Mouse (Mus musculus) forebrain, embryonic 10.5 days (tissue): ENCODE measurements around the gene Med15. TPM values are rescaled to one million over a fixed set of nuclear protein-coding genes. Genes with fewer than 3 reads are reported as not detected.

Experiments used
- DNase-seq: peaks from one replicate; pipeline ENCODE4 v3.0.0-alpha.2; 2017; ENCODE audit warnings: low spot score; ENCODE audit errors: extremely low spot score
- H3K27ac ChIP-seq: fragments of 300-500 bp; sonication (generic); 2 replicates; pipeline ENCODE4 v1.5.1; 2016; ENCODE audit warnings: mild to moderate bottlenecking
- H3K27me3 ChIP-seq: fragments of 300-500 bp; sonication (generic); 2 replicates; pipeline ENCODE4 v1.6.1; 2016; ENCODE audit warnings: mild to moderate bottlenecking; ENCODE audit not compliant: poor library complexity, severe bottlenecking
- H3K36me3 ChIP-seq: fragments of 300-500 bp; sonication (generic); replicated peaks from 2 replicates; pipeline ENCODE4 v1.6.1; 2016; ENCODE audit warnings: mild to moderate bottlenecking, moderate library complexity
- H3K4me1 ChIP-seq: fragments of 300-500 bp; sonication (generic); 2 replicates; pipeline ENCODE4 v1.6.1; 2016
- H3K4me3 ChIP-seq: fragments of 300-500 bp; sonication (generic); 2 replicates; pipeline ENCODE4 v1.5.1; 2016; ENCODE audit warnings: mild to moderate bottlenecking, moderate library complexity
- H3K9me3 ChIP-seq: fragments of 300-500 bp; sonication (generic); 2 replicates; pipeline ENCODE4 v1.6.1; 2016; ENCODE audit warnings: mild to moderate bottlenecking, moderate library complexity
- WGBS: fragments of 180-500 bp; shearing (Covaris S2); methylation state at CpG from one replicate; pipeline ENCODE4 v1.1.7; 2016; 5-methylcytosine and 5-hydroxymethylcytosine counted together
- polyA plus RNA-seq: library from polyadenylated mRNA; unstranded; fragments of >200 nt; fragmentation: Nextera tagmentation; extraction: Ambion mirVana; gene quantifications from 2 replicates; pipeline ENCODE4 v1.2.1, GENCODE M21; 2016

Med15 gene
- polyA plus RNA-seq, 1 experiment from 2014 or later, result 47.5 TPM

DNA sequence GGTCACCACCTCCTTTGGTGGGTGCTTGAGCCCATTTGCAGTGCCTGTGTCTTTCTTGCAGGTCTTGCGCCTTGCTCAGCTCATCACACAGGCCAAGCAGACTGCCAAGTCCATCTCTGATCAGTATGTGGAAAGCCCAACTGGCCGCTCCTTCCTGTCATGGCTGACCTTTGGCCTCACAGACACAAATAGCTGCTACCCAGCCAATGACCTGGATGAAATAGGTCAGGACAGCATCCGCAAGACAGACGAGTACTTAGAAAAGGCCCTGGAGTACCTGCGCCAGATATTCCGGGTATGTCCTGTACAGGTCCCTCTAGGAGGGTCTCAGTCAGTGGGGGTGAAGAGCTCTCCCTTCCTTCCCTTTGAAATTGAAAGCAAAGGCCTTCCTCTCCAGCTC is 91.4 kb downstream of the Med15 start:
- Histone ChIP-seq H3K4me1 (peaks cover 6% of the 10 kb centered on the region), H3K9me3 (no peaks in the 10 kb centered on the region), H3K36me3 (peaks cover 80% of the 10 kb centered on the region), H3K4me3 (no peak overlapping the region), H3K27me3 (peaks cover 7% of the 10 kb centered on the region; the same call in 1 of the 2 replicates), H3K27ac (no peak overlapping the region)
- 86% methylated on average over 6 of the region's 6 CpGs for WGBS
- no peak for DNase-seq

DNA sequence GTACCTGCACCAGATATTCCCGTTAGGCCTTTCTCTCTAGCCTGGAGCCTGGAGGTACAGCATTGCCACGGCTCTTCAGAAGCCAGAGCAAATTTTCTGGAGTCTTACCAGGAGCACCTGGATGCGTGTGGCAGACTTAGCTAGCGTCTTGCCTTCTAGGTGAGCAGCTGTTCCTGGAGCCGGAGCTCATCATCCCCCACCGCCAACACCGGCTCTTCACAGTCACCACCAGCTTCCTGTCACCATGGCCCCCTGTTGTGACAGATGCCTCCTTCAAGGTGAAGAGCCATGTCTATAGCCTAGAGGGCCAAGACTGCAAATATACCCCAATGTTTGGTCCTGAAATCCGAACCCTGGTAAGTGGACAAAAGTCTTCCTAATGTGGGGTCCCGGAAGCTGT is 92.0 kb downstream of the Med15 start:
- H3K27ac ChIP-seq, result no peak overlapping the region
- 92% methylated on average over 9 of the region's 9 CpGs for WGBS
- H3K9me3 ChIP-seq, result no peaks in the 10 kb centered on the region
- no peak overlapping the region for H3K4me3 ChIP-seq
- peaks cover 7% of the 10 kb centered on the region; the same call in 1 of the 2 replicates for H3K27me3 ChIP-seq
- no peak for DNase-seq
- H3K36me3 ChIP-seq, result peaks cover 86% of the 10 kb centered on the region
- no peaks in the 10 kb centered on the region for H3K4me1 ChIP-seq

DNA sequence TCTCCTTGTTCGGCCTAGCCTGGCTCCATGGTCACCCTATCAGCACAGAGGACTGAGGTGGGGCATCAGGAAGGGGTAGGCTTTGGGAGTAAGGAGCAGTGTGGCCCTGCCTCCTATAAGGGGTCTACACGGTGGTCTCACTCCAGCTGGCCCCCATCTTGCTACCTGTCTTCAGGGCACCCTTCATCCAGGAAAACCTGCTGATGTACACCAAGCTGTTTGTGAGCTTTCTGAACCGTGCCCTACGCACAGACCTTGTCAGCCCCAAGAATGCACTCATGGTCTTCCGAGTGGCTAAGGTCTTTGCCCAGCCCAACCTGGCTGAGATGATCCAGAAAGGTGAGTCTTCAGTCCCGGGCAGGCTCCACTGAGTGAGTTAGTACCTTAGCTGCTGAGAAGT is 92.7 kb downstream of the Med15 start:
- Histone ChIP-seq H3K4me3 (no peak overlapping the region), H3K27me3 (no peaks in the 10 kb centered on the region), H3K4me1 (no peaks in the 10 kb centered on the region), H3K36me3 (peaks cover 93% of the 10 kb centered on the region), H3K27ac (no peak overlapping the region), H3K9me3 (no peaks in the 10 kb centered on the region)
- WGBS, result 96% methylated on average over 6 of the region's 6 CpGs
- DNase-seq, result no peak

DNA sequence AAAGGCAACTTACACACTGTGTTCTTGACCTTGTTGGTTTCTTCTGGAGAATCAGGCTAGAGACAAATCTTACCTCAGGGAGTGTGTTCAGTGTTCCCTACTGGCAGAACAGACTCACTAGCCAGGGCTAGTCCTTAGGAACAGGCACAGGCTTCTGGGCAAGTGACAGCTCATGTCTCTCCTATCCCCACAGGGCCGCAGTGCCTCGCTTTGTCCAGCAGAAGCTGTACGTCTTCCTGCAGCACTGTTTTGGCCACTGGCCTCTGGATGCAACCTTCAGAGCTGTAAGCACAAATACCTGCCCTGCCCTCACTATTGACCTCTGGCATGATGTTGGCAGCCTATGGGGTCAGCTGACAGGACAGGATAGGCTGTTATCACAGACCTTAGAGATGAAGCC is 93.6 kb downstream of the Med15 start:
- Histone ChIP-seq H3K36me3 (peaks cover 97% of the 10 kb centered on the region), H3K4me3 (no peak overlapping the region), H3K27me3 (no peaks in the 10 kb centered on the region), H3K4me1 (no peaks in the 10 kb centered on the region), H3K27ac (no peak overlapping the region), H3K9me3 (no peaks in the 10 kb centered on the region)
- 95% methylated on average over 3 of the region's 3 CpGs for WGBS
- no peak for DNase-seq

DNA sequence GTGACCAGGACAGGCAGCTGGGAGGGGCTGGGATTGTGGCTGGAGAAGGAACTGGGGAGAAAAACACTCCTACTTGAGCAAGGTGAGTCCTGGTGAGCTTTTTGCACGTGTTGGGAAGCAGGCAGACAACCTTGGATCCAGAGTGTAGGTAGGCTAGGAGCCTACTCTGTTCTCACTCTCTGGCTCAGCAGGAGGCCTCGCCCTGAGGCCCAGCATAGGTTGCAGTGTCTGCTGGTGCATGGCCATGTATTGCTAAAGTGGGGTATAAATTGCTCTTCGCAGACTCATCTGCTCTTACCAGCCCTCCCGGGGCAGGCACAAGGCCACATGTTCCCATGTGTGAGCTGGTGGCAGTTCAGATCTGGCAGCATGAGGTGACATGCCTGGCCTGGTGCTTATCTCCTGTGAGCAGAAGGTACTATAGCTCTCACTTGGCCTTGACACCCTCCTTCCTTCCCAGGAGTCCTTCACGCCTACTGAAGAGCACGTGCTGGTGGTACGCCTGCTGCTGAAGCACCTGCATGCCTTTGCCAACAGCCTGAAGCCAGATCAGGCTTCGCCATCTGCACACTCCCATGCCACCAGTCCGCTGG is 94.6 kb downstream of the Med15 start:
- Histone ChIP-seq H3K4me3 (no peak overlapping the region), H3K27me3 (no peaks in the 10 kb centered on the region), H3K4me1 (no peaks in the 10 kb centered on the region), H3K27ac (no peak overlapping the region), H3K36me3 (peaks cover 97% of the 10 kb centered on the region), H3K9me3 (no peaks in the 10 kb centered on the region)
- 92% methylated on average over 9 of the region's 9 CpGs for WGBS
- no peak for DNase-seq

DNA sequence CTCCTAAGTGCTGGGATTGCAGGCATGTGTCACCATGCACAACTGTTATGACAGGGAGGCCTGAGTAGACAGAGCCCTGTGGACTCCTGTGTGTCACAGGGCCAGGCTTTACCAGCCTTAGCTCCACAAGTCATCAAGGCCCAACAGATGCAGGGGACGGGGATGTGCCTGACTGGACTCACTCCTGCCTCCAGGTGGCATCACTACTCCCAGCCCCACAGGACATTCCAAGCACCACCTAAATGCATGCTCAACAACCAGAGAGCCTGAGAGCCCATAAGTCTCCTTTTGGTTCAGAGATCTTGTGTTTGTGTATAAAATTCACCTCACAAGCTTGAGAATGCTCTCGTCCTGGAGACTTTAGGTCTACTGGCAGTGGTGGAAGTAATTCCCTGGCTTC is 95.1 kb downstream of the Med15 start:
- no peak for DNase-seq
- Histone ChIP-seq H3K36me3 (peaks cover 97% of the 10 kb centered on the region), H3K4me1 (no peaks in the 10 kb centered on the region), H3K4me3 (no peak overlapping the region), H3K9me3 (no peaks in the 10 kb centered on the region), H3K27me3 (no peaks in the 10 kb centered on the region), H3K27ac (no peak overlapping the region)
- 83% methylated on average over 2 of the region's 2 CpGs for WGBS

DNA sequence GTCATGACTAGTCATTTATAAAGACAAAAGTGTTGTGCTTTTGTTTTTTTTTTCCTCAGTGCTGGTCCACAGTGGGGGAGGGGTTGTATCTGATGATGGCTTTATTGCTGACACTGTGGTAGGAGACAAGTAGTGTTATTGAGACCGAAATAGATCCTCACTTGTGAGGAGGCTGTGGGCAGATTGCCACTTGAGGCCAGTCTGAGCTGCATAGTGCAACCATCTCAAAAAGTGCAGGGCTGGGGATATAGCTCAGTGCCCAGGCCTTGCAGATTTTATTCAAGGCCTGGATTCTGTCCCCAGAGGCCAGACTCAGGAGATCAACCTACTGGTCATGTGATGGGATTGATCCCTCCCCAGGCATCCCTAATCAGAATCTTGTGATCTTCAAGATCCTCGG is 95.8 kb downstream of the Med15 start:
- Histone ChIP-seq H3K27me3 (no peaks in the 10 kb centered on the region), H3K27ac (no peak overlapping the region), H3K4me1 (no peaks in the 10 kb centered on the region), H3K36me3 (peaks cover 97% of the 10 kb centered on the region), H3K4me3 (no peak overlapping the region), H3K9me3 (no peaks in the 10 kb centered on the region)
- no peak for DNase-seq
- WGBS, result 92% methylated on average over 2 of the region's 2 CpGs

DNA sequence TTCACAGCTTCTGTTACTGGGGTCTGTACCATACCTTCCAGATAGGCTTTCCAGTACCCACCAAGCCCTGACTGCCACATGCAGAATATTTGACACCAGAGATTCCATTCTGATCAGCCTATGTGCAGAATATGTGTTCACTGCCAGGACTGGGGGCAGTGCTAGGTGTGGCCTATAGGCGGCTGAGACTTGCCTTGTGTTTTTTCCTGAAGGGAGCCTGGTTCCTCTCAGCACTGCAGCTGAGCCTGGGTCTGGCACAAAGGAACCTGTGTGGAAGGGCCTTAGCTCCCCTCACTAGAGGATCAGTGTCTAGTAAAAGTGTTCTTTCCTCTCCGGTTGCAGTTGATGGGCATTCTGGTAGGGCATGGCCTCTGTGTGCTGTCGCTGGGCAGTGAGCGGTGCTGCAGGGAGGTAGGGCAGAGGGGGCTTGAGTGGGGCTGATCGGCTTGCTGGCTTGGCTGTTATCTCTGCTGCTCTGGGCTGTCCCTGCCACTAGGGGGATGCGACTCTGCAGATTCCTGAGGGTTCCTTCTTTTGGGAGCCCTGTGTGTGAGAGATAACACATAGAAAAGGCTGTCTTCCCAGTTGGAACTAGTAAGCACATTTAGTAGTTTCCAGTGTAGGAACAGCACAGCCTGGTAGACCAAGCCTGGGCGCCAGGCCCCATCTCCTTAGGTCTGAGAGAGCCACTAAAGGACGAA is 99.1 kb downstream of the Med15 start:
- 74% methylated on average over 8 of the region's 8 CpGs for WGBS
- peaks cover 99% of the 10 kb centered on the region for H3K36me3 ChIP-seq
- H3K27me3 ChIP-seq, result no peaks in the 10 kb centered on the region
- no peak overlapping the region for H3K4me3 ChIP-seq
- DNase-seq, result no peak
- H3K27ac ChIP-seq, result no peak overlapping the region
- H3K9me3 ChIP-seq, result no peaks in the 10 kb centered on the region
- H3K4me1 ChIP-seq, result no peaks in the 10 kb centered on the region

DNA sequence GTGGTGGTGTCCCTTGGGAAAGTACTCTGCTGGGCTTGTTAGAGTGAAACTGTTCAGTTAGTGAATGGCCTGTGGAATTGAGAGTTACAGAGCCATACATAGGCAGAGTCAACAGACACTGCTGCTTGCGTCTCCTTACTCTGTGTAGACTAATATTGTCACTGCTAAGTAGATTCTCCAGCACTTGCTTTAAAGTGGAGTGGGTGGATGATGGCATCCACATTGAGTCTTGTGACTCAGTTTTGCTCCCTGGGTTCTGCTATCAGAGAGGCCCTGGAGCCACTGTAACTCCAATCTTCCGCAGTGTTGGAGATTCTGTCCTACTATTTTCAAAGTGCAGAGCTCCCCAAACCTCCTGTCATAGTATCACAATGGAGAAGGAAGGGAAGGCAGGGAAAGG is 100.1 kb downstream of the Med15 start:
- H3K27me3 ChIP-seq, result no peaks in the 10 kb centered on the region
- H3K4me3 ChIP-seq, result no peak overlapping the region
- no peak for DNase-seq
- H3K4me1 ChIP-seq, result no peaks in the 10 kb centered on the region
- peaks cover 99% of the 10 kb centered on the region for H3K36me3 ChIP-seq
- 95% methylated on average over 2 of the region's 2 CpGs for WGBS
- H3K27ac ChIP-seq, result no peak overlapping the region
- H3K9me3 ChIP-seq, result no peaks in the 10 kb centered on the region

DNA sequence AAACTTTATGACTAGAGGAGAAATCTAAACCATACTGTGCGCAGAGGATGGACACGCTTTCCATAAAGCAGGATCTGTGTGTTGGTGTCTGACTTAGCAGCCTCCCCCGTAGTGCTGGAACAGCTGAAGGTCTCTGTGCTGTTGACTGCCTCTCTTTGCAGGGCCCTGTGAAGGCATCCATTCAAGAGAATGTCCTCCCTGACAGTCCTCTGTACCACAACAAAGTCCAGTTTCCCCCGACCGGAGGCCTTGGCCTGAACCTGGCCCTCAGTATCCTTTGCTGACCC is 106.5 kb downstream of the Med15 start:
- H3K36me3 ChIP-seq, result peaks cover 100% of the 10 kb centered on the region
- DNase-seq, result no peak
- no peak overlapping the region for H3K27ac ChIP-seq
- no peaks in the 10 kb centered on the region for H3K27me3 ChIP-seq
- no peaks in the 10 kb centered on the region for H3K4me1 ChIP-seq
- H3K4me3 ChIP-seq, result no peak overlapping the region
- H3K9me3 ChIP-seq, result no peaks in the 10 kb centered on the region
- 95% methylated on average over 5 of the region's 5 CpGs for WGBS

DNA sequence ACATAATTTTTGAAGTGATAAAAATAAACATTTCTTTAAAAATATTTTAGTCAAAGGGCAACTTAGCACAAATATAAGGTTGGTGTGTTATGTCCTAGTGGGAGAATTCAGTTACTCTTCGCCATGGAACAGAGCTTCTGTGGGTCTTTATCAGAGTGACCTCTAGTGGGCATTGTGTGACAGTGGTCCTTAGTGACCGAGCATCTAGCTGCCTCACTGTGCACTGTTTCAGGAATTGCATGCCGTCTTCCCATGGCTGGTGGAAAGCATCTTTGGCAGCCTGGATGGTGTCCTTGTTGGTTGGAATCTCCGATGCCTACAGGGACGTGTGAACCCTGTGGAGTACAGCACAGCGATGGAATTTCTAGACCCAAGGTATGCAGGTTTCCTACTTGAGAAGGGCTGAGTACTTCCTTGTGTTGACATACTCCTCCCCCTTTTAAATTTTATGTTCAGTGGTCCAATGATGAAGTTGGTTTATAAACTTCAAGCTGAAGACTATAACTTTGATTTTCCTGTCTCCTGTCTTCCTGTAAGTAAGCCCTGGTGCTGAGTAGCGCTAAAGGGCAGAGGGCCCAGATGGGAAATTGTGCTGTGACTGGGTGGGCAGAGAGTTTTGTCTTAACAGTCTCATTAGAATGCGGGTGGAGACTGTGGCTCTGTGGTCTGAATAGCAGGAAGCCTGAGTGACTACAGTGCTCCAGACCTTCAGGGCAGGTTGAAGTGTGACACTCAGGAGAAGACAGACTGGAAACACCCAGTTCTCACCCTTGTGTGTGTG is 107.0 kb downstream of the Med15 start:
- no peak overlapping the region for H3K4me3 ChIP-seq
- no peak overlapping the region for H3K27ac ChIP-seq
- H3K9me3 ChIP-seq, result no peaks in the 10 kb centered on the region
- peaks cover 97% of the 10 kb centered on the region for H3K36me3 ChIP-seq
- WGBS, result 77% methylated on average over 8 of the region's 8 CpGs
- H3K4me1 ChIP-seq, result peaks cover 3% of the 10 kb centered on the region
- H3K27me3 ChIP-seq, result no peaks in the 10 kb centered on the region
- DNase-seq, result no peak

DNA sequence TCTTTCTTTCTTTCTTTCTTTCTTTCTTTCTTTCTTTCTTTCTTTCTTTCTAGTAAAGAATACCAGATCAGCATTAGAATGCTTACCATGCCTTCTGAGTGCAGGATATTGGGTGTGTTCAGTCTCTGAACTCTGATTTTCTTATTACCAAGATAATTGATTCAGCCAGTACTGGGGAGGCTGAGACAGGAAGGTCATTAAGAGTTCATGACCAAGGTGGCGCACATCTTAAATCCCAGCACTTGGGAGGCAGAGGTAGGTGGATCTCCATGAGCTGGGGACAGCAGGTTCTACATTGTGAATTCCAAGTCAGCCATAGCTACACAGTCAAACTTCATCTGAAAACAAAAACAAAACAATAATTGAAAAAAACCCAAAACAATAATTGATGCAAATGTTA is 110.8 kb downstream of the Med15 start:
- H3K4me3 ChIP-seq, result no peak overlapping the region
- peaks cover 17% of the 10 kb centered on the region for H3K4me1 ChIP-seq
- no peak overlapping the region for H3K27ac ChIP-seq
- no peak for DNase-seq
- H3K27me3 ChIP-seq, result no peaks in the 10 kb centered on the region
- H3K36me3 ChIP-seq, result peaks cover 60% of the 10 kb centered on the region
- 96% methylated on average over 1 of the region's 1 CpGs for WGBS
- no peaks in the 10 kb centered on the region for H3K9me3 ChIP-seq
